Mouse (Mus musculus) heart, postnatal 4 days (tissue): ENCODE measurements around the gene Med24. TPM values are rescaled to one million over a fixed set of nuclear protein-coding genes. Genes with fewer than 3 reads are reported as not detected.

Source experiments
- DNase-seq: peaks from one replicate; pipeline ENCODE4 v3.0.0; 2021
- total RNA-seq, 2 experiments: library from RNA; stranded (reverse); gene quantifications; 2 replicates each; pipeline ENCODE4 v1.2.3; 2021

The Med24 gene
- total RNA-seq, 2 experiments from 2014 or later = 51.7 to 52.3 TPM

DNA sequence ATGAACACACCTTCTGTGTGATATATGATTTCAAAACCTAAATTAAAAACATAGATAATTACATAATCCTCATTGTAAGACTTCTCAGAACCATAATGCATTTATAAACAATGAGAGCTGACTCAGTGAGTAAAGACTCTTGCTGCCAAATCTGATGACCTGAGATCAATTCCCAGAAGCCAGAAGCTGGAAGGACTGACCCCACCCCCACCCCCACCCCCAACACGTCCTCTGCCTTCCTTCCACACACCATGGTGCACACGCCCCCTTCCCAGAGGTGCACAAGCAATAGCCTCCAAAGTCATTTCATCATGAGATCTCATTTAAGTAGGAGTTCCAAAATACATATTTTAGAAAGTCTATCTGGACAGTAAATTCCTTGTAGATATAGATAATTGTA is 8.5 kb downstream of the Med24 start:
- DNase-seq = no peak

DNA sequence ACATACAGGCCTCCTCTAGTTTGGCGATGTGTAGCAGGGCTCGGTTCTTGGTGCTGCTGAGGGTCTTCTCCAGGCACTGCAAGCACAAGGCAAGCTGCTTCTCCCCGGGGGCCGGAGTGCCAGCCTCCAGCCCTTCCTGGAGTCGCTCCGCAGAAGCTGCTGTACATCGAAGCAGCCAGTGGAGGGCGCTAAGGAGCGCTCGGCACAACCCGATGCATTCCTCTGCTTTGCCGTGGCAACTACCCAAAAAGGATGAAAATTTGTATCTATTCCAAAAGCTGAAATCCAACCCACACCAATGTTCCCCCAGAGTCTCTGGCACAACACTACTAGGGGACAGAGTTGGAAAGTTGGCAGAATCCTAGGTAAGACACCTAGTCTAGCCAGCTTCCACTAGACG is 11.3 kb downstream of the Med24 start:
- peak; percentile 88 for DNase-seq

DNA sequence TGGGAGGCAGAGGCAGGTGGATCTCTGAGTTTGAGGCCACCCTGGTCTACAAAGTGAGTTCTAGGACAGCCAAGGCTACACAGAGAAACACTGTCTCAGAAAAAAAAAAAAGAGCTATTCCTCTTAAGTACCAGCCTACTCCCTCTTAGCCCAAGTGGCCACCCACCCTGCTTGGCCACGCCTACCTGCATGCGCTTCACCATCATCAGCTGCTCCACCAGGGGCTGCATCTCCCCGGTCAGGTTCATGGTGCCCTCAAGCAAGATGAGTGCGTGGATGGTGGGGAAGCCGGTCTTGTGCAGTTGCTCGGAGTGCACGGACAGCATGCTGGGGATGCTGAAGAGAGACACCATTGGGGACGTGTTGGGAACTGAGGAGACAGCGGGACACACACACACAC is 13.3 kb downstream of the Med24 start:
- no peak for DNase-seq

DNA sequence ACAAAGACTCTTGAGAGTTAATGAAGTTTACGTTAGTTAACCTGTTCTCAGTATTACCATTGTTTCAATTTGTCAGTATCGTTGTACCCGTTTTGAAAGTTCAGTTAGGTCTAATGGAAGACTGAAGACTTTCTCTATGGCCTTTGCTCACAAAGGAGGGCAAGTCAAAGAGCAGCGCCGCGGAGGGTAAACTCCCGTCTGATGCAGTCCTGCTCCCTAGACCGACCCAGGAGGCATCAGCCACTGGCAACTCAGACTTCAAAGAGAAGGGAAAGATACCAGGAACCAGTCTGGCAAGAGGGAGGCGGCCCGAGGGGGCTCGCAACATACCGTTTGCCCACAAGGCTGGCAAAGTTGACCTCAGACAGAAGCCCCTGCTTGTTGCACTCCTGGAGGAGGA is 15.5 kb downstream of the Med24 start:
- DNase-seq = no peak

DNA sequence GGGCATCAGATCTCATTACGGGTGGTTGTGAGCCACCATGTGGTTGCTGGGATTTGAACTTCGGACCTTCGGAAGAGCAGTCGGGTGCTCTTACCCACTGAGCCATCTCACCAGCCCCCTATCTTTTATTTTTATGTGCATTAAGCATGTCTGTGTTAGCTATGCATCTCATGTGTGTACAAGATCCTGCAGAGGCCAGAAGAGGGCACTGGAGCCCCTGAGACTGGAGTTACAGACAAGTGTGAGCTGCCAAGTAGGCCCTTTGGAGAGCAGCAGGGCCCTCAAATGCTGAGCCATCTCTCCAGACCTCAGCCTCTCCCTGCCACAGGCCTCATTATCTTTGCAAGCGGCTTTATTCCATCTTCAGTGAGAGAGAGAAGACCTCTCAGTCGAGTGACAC is 17.2 kb downstream of the Med24 start:
- peak; percentile 46 for DNase-seq

DNA sequence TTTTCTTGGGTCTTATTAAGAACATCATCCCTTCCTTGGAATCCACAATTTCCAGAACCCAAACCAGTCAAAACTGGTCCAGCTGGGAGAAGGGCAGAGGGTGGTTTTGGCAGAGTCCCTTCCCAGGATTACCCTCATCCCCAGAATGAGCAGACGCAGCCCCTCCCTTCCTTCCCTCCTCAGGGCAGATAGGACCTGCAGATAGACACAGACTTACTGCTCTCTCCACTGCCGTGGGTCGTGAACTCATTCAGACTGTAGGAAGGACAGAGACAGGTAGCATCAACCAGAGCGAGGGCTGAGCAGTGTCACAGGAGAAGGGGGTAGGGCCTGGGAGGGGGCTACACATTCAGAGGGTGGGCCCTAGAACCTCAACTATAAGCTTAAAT is 18.2 kb downstream of the Med24 start:
- DNase-seq = no peak

DNA sequence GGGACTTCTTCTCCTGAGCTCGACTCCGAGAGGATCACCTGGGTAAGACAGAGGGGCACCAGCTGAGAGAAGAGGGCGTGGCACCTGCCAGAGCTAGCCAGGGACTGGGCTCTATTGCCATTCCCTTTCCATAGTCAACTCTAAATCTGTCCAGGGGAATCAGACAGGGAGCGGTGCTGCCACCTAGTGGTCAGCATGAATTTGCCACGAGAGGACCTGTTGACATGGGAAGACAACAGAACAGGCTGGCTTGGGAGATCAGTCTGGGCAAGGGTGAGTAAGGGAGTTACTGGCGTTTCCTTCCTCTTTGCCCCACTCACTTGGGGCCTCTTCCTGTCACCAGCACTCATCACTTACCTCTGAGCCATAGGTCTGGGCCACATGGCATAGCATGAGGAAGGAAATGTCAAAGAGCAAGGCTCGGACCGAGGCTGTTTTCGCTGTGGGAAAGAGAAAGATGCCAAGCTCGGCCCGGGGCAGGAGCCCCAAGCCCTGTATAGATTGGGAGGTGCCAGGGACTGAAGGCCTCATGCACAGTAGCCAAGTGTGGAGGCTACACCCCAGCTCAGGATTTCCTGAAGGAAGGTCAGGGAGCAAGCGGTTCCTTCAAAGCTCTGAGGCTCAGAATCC is 18.7 kb downstream of the Med24 start:
- peak; percentile 92 for DNase-seq

DNA sequence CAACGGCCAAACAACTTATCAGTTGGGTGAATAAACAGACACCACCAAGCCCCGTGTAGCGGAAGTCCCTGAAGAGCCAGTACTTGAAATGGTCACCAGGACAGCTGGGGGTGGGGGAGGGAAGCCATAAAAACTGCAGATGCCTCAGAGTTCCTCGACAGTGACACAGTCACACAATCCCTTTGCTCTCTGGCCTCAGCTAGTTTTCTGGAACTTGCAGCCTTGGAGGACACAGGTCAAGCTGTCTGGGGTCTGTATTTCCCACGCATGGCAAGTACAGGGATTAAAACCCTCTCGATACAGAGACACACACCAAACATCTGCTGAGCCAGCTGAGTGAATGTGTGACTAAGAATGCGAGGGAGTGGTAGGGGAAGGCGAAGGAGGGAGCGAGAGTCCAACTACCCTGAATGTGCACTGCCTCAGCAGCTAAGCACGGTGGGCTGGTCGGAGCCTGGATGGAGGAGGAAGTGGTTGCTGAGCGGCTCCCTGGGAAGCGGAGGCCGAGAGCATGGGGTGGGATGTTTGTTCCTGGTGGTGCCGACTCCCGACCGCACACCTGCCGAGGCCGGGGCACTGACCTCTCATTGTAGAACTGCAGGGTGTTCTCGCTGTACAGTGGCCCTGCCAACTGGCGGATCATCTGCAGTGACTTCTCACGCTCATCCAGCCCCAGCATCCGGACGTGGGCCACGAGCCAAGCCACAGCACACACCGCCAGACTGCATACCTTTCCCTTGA is 20.1 kb downstream of the Med24 start:
- DNase-seq = peak; percentile 62

DNA sequence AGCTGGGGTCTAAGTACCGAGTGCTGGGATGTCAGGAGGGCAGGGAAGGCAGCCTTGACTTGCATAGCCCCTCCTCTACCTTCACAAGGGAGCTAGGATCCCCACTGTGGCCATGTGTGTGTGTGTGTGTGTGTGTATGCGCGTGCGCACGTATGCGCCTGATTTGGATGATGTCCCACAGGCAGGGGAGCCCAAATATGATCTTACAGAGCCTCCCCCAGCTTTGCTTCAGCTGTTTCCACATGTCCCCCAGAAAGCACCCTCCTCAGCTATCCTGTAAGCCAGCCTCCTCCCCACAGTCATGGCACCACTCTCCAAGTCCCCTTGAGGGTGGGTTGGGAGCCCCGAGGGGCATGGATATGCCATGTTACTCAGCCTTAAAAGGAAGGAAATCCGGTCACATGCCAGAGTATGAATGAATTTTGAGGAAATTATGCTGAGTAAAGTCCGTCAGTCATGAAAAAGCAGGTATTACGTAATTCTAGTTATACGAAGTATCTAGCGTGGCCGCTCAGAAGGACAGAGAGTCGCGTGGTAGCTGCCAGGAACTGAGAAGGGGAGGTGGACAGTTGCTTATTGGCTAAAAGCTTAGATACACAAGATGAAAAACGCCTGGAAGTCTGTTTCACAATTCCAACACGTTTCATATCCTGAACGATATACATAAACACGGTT is 20.8 kb downstream of the Med24 start:
- DNase-seq = peak; percentile 51

DNA sequence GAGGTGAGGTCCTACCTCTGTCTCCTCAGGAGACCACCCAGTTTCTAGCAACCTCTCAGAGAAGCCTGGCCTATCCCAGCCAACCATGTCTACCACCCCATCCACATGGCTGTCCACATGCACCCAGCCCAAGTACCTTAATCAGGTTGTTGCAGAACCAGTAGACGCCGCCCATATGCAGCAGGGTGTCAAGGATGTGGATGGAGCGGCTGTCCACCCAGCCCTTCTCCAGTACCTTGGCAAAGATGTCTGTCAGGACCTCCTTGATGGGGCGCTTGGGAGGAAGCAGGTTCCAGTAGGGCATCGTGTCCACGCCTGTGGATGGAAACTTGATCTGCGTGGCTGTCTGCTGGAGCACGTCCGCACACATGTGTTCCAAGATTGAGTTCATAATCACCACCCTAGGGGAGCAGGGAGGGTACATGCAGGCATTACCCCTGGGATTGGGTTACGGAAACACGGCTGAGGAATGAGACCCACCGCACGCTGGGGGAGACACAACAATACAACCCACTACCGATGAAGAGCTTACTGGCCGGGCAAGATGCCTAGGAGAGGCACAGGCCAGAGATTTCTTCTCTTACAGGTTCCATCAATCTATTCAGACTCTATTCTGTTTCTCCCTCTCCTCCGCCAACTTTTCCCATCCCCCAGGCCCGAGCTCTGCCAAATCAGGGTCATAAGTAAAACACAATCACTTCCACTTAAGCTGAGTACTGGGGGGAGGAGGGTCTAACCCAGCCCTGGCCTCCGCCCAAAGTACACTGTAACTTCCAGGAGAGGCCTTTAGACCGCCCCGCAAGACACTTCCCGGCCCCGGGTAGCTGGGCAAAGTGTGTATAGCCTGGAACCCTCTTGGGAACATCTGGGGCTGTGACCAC is 21.6 kb downstream of the Med24 start:
- peak; percentile 86 for DNase-seq

DNA sequence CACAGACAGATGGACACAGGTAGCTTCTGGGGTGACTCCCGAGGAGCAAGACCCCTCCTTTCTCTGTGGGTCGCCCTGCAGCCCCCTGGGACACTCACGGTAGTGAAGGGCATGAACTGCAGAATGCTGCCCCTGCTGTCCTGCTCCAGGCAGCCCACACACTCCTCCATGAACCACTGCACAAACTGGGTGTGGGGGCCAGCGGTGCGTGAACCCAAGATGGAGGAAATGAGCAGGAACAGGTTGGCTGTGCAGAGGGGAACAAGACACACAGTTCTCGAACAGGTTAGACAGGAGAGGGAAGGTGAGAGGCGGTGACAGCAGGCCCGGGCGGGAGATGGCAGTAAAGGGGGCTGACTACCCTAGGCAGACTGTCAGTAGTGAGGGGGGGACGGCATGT is 24.2 kb downstream of the Med24 start:
- no peak for DNase-seq

DNA sequence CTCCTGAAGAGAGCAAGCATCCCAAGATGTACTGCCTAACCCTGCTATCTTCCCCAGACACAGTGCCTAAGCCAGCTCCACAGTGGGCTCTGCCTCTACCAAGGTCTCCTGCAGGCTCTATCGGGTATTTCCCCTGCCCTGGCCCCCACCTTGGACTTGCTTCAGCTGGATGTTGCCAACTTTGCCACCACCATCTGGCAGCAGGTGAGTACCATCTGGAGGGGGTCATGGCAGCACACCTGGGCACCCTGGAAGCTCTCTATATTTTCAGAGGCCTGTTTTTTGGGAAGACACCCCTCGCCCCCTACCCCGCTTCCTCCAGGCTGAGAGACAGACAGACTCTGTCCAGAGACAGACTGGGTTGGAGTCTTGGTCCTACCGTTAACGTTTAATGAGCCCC is 26.9 kb downstream of the Med24 start:
- no peak for DNase-seq

DNA sequence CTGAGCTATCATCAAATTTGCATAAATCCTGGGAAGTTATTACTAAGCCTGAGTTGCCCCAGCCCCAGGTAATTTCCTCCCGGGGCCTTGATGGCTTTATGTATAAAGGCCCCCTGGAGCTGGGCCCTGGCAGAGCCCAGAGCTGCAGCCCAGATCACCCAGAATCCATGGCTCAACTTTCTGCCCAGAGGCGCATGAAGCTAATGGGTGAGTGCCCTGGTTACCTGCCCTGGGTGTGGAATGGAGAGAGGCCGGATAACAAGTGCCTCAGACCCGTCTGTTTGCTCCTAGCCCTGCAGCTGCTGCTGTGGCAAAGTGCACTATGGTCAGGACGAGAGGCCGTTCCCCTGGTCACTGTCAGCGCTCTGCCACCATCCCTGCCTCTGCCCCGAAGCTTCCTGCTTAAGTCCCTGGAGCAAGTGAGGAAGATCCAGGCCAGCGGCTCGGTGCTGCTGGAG is 28.0 kb downstream of the Med24 start, which contains the start of gene Csf3:
Gene Csf3, plus strand, starts transcription at position 51 of the 458 bp plus-strand sequence.
- no peak for DNase-seq

DNA sequence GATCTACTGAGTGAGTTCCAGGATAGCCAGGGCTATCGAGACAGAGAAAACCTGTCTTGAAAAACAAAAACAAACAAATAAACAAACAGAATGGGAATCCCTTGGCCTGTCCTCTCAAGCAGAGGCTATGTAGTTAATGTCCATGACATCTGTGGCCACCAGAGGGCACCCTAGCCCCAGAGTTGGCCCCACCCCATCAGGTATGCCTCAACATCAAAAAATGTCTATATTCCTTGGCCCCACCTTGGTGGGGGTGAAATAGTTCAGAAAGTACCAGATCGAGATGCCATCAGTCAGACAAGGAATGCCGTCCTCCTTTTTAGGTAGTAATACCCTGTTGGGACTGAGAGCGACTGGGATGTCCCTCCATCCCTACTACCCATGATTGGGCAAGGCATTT is 29.3 kb downstream of the Med24 start:
- DNase-seq = peak; percentile 86

DNA sequence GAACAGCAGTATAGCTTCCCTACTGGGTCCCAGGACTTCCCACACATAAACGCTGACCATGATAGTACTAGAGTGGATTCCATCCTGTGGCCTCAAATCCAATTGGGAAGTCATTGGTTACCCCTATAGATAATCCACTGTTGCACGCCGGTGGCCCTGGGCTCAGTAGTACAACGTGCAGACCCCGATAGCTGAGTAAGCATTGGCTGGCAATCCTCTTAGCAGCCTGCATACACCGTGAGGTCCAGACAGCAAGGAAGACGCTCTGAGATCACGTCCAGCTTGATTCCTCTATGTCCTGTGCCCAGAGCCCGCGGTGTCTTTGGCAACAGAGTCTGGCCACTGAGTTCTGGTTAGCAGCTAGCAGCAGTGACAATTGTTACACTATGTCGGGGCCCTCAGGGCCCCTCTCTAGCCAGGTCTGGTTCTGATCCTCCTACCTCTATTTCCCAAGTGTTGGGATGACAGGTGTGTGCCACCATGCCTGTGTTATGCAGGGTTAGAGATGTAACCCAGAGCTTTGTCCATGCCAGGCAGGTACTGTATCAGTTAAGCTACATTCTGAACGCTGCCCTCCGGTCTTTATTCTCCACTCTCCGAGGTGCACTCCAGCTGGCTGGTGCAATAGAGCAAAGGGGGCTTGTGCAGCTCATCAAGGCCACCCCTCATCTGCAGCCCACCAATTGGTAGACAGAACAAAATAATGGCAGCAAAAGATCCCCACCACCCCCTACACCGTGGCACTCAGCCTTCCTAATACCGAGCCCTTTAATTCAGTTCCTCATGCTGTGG is 30.2 kb downstream of the Med24 start:
- no peak for DNase-seq

DNA sequence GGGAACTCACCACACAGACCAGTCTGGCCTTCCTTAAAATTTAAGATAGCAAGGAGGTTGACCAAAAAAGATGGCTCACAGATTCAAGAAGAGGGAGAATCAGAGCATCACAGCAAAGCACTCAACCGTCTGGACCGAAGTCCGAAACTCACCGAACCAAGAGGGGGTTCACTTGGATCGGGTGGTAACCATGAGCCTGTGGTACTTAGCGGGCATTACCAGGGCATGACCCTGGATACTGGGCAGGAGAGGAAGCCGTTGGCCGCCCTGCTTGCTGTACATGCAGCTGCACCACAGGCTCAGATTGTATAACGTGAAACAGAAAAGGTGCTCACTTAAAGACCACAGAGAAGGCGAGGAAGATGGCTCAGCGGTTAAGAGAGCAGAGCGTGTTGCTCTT is 32.0 kb downstream of the Med24 start:
- no peak for DNase-seq

DNA sequence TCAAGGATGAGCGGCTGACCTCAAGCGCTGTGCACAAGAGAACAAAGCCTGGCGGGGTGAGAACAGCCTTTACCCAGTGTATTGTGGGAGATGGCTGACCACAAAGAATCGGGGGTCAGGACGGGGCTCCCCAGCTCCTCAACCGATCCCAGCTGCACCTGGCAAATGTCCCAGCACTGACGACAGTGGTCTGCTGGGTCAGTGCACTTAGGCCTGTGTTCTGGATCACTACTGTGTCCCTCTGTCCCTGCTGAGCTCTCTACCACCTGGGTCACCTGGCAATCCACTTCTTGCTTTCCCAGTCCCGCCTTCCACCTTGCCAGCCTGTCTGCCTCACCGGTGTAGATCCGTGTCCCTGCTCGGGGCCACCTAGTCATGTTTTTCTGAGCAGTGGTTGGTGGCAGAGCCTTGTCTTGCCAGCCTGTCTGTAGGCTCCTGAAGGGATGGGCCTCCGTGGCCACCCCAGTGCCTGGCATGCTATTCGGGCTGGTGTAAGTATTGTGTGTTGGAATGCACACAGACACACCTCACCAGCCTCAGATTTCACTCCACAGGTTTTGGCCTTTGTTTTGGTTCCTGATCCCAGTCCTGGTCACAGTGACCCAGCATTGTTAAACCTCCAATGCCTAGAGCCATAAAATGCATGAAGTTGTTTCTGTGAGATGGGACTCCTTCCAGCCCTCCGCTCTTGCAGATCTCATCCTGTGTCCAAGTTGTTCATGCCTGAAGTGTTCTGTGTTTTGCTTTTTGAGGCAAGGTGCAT is 32.6 kb downstream of the Med24 start:
- DNase-seq = peak; percentile 37

DNA sequence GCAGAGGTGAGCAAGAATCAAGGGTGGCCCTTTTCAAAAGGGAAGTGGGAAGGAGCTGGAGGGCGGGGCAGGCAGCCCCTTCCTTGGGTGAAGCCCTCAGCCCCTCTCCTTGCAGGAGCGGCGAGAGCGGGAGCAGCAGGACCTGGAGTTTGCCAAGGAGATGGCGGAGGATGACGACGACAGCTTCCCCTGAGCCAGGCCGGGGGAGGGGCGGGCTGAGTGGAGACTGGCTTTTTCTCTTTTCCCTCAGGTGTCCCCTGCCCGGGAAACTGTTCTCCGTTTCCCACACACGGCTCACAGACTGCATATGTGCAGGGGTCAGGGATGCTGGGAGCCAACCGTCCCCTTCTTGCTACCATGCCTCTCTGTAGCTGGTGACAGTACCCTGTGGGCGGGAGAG is 33.8 kb downstream of the Med24 start:
- DNase-seq = no peak

DNA sequence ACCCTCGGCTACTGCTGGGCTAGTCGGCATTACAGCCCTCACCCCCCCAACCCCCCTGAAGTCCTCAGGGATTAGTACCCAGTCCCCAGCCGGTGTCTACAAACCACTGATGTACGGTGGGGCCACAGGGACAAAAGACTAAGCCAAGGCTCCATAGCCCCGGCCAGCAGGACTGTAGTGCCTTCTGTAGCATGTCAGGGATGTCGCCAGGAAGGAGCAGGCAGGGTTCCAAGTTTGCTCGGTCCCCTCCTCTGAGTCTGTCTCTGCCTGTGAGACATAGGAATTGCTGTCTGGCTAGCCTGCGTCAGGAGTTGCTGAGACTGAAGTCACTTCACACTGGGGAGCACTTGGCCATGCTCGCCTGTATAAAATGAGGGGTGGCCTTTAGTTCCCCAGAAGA is 34.9 kb downstream of the Med24 start:
- DNase-seq = peak; percentile 52

DNA sequence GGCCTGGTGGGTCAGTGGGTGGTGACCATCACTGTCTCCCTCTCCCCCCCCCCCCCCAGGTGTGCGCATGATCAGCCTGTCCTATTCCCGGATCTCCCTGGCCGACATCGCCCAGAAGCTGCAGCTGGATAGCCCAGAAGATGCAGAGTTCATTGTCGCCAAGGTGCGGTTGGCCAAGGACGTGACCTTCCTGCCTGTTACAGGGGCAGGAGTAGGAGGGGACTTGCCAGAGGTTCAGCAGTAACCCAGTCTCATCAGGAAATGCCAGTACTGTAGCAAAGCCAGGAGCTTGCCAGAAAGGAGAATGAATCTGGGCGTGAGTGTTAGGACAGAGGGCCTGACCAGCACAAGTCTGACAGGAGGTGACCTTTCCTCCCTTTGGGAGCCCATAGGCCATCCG is 35.5 kb downstream of the Med24 start:
- no peak for DNase-seq

DNA sequence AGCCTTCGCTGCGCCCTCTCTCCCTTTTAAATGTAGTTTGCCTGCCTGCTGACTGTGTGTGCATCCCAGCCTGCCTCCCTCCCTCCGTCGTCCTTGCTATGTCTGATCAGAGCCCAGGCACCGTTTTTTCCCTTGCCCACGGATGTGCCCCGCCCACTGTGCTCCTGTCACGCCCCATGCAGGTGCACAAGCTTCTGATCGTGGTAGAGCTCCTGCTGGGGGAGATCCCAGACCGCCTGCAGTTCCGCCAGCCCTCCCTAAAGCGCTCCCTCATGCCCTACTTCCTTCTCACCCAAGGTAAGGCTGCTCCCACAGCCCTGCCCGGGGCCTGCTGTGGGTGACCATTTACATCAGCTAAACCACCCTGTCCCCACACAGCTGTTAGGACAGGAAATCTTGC is 36.0 kb downstream of the Med24 start:
- DNase-seq = no peak
